Mouse (Mus musculus) hindbrain, embryonic 10.5 days (tissue): ENCODE data around the gene Tbc1d9. TPM values are rescaled to one million over a fixed set of nuclear protein-coding genes. Genes with fewer than 3 reads are reported as not detected.
"Not testable (repeated sequence)": the region's sequence is repeated elsewhere in the genome, so short reads cannot be mapped to it uniquely, and the experiment has no call there.

Source experiments
- DNase-seq: peaks from one replicate; pipeline ENCODE4 v3.0.0-alpha.2; 2017; ENCODE audit warnings: low spot score
- H3K27ac ChIP-seq: fragments of 300-500 bp; sonication (generic); 2 replicates; pipeline ENCODE4 v1.5.1; 2016; ENCODE audit warnings: mild to moderate bottlenecking, moderate library complexity
- H3K27me3 ChIP-seq: fragments of 300-500 bp; sonication (generic); 2 replicates; pipeline ENCODE4 v1.6.1; 2016; ENCODE audit warnings: mild to moderate bottlenecking; ENCODE audit not compliant: poor library complexity, insufficient read depth, severe bottlenecking
- H3K36me3 ChIP-seq: fragments of 300-500 bp; sonication (generic); 2 replicates; pipeline ENCODE4 v1.6.1; 2016; ENCODE audit warnings: mild to moderate bottlenecking, moderate library complexity
- H3K4me1 ChIP-seq: fragments of 300-500 bp; sonication (generic); replicated peaks from 2 replicates; pipeline ENCODE4 v1.6.1; 2016; ENCODE audit warnings: mild to moderate bottlenecking
- H3K4me3 ChIP-seq: fragments of 300-500 bp; sonication (generic); 2 replicates; pipeline ENCODE4 v1.5.1; 2016; ENCODE audit warnings: mild to moderate bottlenecking, moderate library complexity
- H3K9me3 ChIP-seq: fragments of 300-500 bp; sonication (generic); 2 replicates; pipeline ENCODE4 v1.6.1; 2016; ENCODE audit warnings: mild to moderate bottlenecking, moderate library complexity
- WGBS: fragments of 180-500 bp; shearing (Covaris S2); methylation state at CpG from one replicate; pipeline ENCODE4 v1.1.7; 2016; 5-methylcytosine and 5-hydroxymethylcytosine counted together
- polyA plus RNA-seq: library from polyadenylated mRNA; unstranded; fragments of >200 nt; fragmentation: Nextera tagmentation; extraction: Ambion mirVana; gene quantifications from 2 replicates; pipeline ENCODE4 v1.2.1, GENCODE M21; 2016

The Tbc1d9 gene
- polyA plus RNA-seq, 1 experiment from 2014 or later = 8.3 TPM

GRCm38 (mm10) chr8:83260418-83261215, 95.5 kb downstream of the Tbc1d9 start:
- 72% methylated on average over 16 of the region's 16 CpGs for WGBS
- DNase-seq = peak; percentile 64
- Histone ChIP-seq H3K4me3 (no peak overlapping the region), H3K27ac (no peak overlapping the region), H3K4me1 (no peaks in the 10 kb centered on the region), H3K36me3 (peaks cover 61% of the 10 kb centered on the region), H3K9me3 (no peaks in the 10 kb centered on the region), H3K27me3 (no peaks in the 10 kb centered on the region)

DNA sequence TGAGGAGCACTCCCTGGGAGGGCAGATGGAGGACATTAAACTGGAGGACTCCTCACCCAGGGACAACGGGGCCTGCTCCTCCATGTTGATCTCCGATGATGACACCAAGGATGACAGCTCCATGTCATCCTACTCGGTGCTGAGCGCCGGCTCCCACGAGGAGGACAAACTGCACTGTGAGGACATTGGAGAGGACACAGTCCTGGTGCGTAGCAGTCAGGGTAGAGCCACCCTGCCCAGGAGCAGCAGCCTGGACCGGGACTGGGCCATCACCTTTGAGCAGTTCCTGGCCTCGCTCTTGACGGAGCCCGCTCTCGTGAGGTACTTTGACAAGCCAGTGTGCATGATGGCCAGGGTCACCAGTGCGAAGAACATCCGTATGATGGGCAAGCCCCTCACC, 106.0 kb downstream of the Tbc1d9 start:
- WGBS = 96% methylated on average over 14 of the region's 14 CpGs
- Histone ChIP-seq H3K27ac (no peak overlapping the region), H3K9me3 (no peaks in the 10 kb centered on the region), H3K36me3 (peaks cover 53% of the 10 kb centered on the region), H3K27me3 (no peaks in the 10 kb centered on the region), H3K4me1 (no peaks in the 10 kb centered on the region), H3K4me3 (no peak overlapping the region)
- DNase-seq = no peak

DNA sequence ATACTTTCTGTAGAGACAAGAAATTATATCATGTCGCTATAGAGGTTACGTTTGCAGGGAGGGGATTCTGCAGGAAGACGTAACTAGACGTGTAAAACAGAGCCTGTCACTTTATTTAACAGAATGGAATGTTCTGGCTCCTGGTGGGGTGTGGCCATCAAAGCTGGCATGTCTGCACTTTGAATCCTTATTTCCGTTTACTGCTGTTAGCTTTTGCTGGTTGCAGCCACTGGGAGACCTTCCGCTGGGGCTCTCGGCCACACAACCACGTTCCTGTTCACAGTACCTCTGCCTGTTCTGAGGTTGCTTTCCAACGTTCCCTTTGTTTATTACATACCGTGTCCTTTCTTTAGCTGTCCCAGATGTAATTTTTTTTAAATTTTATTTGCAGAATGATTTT, 107.3 kb downstream of the Tbc1d9 start:
- no peaks in the 10 kb centered on the region for H3K4me1 ChIP-seq
- no peak for DNase-seq
- WGBS = 84% methylated on average over 10 of the region's 10 CpGs
- no peak overlapping the region for H3K4me3 ChIP-seq
- peaks cover 41% of the 10 kb centered on the region for H3K36me3 ChIP-seq
- no peaks in the 10 kb centered on the region for H3K9me3 ChIP-seq
- H3K27me3 ChIP-seq = no peaks in the 10 kb centered on the region
- H3K27ac ChIP-seq = no peak overlapping the region

DNA sequence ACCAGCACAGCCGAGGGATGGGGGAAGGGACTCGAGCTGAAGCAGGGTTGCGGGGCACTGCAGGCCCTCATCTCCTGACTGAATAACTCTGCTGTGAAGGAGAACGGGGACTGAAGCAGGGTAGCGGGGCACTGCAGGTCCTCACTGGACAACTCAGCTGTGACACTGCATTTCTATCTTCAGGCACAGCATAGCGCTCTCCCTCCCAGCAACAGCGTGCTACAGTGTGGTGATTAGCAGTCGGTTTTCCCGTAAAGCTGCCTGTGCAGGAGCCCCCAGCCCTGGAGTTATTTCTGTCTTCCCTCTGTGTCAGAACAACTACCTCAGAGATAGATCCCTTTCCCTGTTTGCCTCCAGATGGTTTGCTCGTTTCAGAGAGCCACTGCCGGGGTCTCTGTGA, 109.3 kb downstream of the Tbc1d9 start:
- no peaks in the 10 kb centered on the region for H3K9me3 ChIP-seq
- H3K4me1 ChIP-seq = no peaks in the 10 kb centered on the region
- H3K36me3 ChIP-seq = peaks cover 28% of the 10 kb centered on the region
- H3K27me3 ChIP-seq = no peaks in the 10 kb centered on the region
- 58% methylated on average over 11 of the region's 11 CpGs for WGBS
- H3K27ac ChIP-seq = no peak overlapping the region
- H3K4me3 ChIP-seq = no peak overlapping the region
- no peak for DNase-seq

- Histone ChIP-seq H3K9me3 (no peaks in the 10 kb centered on the region), H3K36me3 (0 out of 2 replicates have a peak, but pooled peaks cover 2% of the 10 kb centered on the region), H3K4me1 (no peaks in the 10 kb centered on the region), H3K27me3 (no peaks in the 10 kb centered on the region), H3K27ac (no peak overlapping the region), H3K4me3 (no peak overlapping the region)
- 88% methylated on average over 6 of the region's 6 CpGs for WGBS
- no peak for DNase-seq
Measured at GRCm38 (mm10) chr8:83278431-83278830, 113.3 kb downstream of the Tbc1d9 start.

DNA sequence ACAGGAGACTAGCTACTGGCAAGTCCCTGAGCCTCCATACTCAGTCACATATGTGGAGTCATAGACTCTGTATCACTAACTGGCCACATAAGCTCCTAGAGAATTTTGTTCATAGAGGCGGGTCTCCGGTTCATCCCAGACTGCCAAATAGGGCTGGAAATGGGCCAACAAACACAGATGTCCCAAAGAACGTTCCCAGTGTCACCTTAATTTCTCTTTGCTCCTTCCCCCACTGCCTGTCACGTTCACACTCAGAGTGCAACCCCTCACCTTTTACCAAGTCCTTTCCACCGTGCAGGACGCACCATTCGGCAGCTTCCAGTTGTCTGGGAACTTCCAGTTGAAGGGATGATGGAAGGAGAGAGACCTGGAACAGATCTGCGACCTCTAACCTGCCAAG, 120.2 kb downstream of the Tbc1d9 start:
- Histone ChIP-seq H3K4me3 (no peak overlapping the region), H3K36me3 (no peaks in the 10 kb centered on the region), H3K4me1 (peaks cover 8% of the 10 kb centered on the region), H3K9me3 (no peaks in the 10 kb centered on the region), H3K27me3 (peaks cover 18% of the 10 kb centered on the region), H3K27ac (no peak overlapping the region)
- no peak for DNase-seq
- 91% methylated on average over 8 of the region's 8 CpGs for WGBS

DNA sequence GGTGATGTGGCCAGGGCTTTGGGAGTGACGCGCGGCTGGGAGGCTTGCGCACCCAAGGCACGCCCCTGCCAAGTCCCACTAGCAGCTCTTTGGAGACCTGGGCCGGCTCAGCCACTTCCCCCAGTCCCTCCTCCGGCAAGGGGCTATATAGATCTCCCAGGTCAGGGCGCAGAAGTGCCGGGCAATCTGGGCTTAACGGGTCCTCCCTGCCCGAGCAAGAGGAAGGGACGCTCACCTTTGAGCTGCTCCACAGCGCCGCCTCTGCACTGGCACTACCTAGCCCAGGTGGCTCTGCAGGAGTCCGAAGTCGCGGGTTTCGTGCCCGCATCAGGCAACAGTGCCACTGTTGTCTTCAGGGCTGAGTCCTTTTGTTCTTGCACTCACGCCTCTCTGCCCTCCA, 125.0 kb downstream of the Tbc1d9 start, which contains the start of gene Ucp1:
Ucp1 (plus strand) TSS at position 177 of the 400 bp plus-strand sequence.
- Histone ChIP-seq H3K4me3 (peak within 1 kb of the TSS; percentile 43), H3K36me3 (no peaks in the 10 kb centered on the region), H3K27ac (no peak within 1 kb of the TSS), H3K27me3 (peaks cover 34% of the 10 kb centered on the region), H3K9me3 (no peaks in the 10 kb centered on the region), H3K4me1 (peaks cover 10% of the 10 kb centered on the region)
- peak; percentile 10 for DNase-seq
- WGBS = 2% methylated on average over 20 of the region's 20 CpGs

DNA sequence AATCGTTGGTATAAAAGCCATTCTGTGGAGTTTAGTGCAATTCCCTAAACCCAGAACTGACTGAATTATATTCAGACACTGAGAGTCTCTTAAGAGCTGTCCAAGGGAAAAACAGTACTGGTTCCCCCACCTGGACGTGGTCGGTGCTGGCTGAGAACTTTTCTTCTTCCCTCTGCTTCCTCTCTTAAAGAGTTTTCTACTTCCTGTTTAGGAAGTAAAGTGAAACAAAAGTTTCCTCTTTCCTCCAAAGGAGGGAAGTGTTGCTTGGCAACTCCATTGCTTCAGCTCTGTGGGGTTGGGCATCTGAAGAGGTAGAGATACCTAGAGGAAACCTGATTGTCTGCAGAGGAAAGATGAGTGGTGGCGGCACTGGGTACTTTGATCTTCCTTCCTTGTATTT, 132.2 kb downstream of the Tbc1d9 start:
- no peaks in the 10 kb centered on the region for H3K4me1 ChIP-seq
- H3K36me3 ChIP-seq = no peaks in the 10 kb centered on the region
- H3K9me3 ChIP-seq = no peaks in the 10 kb centered on the region
- DNase-seq = no peak
- 84% methylated on average over 4 of the region's 4 CpGs for WGBS
- H3K27ac ChIP-seq = no peak overlapping the region
- H3K4me3 ChIP-seq = no peak overlapping the region
- H3K27me3 ChIP-seq = no peaks in the 10 kb centered on the region

- no peaks in the 10 kb centered on the region for H3K9me3 ChIP-seq
- H3K4me1 ChIP-seq = no peaks in the 10 kb centered on the region
- no peaks in the 10 kb centered on the region for H3K27me3 ChIP-seq
- H3K4me3 ChIP-seq = no peak overlapping the region
- WGBS = 52% methylated on average over 1 of the region's 1 CpGs
- no peaks in the 10 kb centered on the region for H3K36me3 ChIP-seq
- no peak overlapping the region for H3K27ac ChIP-seq
- DNase-seq = no peak
Measured at GRCm38 (mm10) chr8:83300135-83300534, 135.0 kb downstream of the Tbc1d9 start.

DNA sequence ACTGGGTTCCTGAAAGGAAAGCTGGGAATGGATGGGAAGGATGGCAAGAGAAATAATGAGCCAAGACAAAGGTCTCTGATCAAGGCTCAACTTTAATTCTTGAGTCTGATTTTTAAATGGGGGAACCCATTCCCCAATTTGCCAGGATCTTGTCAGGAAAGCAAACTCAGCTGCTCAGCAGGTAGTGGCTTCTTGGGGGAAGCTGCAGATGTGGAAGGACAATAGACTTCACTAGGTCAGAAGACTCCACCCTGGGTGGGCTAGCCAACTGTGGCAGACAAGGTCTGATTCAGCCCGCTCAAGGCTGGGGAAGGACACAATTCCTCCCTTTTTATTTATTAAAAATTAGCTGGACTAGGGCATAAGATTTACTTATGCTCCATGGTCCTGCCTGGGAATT, 139.8 kb downstream of the Tbc1d9 start:
- no peaks in the 10 kb centered on the region for H3K27me3 ChIP-seq
- WGBS = 78% methylated on average over 1 of the region's 1 CpGs
- no peaks in the 10 kb centered on the region for H3K4me1 ChIP-seq
- H3K4me3 ChIP-seq = no peak overlapping the region
- no peak for DNase-seq
- H3K27ac ChIP-seq = no peak overlapping the region
- H3K9me3 ChIP-seq = no peaks in the 10 kb centered on the region
- H3K36me3 ChIP-seq = no peaks in the 10 kb centered on the region

DNA sequence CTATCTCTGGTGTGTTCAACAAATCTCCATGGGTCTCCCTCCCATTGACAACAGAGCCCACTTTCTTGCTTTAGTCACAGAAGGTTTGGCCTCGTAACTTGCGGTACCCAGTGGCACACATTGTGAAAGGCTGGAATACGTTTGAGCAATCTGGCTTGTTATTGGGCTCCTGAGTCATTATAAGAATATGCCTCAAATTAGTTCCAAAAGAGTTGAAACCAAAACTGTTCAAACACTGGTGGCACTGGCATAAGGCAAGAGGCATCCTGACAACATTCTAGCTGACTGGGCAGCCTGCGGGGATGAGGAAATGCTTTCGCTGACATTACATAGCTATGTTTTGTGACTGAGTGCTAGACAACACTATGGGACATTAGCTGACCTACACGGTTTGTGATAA, 144.7 kb downstream of the Tbc1d9 start:
- Histone ChIP-seq H3K36me3 (peaks cover 11% of the 10 kb centered on the region; the same call in 1 of the 2 replicates), H3K27me3 (no peaks in the 10 kb centered on the region), H3K4me3 (no peak overlapping the region), H3K9me3 (no peaks in the 10 kb centered on the region), H3K4me1 (no peaks in the 10 kb centered on the region), H3K27ac (no peak overlapping the region)
- DNase-seq = no peak
- WGBS = 92% methylated on average over 6 of the region's 6 CpGs

DNA sequence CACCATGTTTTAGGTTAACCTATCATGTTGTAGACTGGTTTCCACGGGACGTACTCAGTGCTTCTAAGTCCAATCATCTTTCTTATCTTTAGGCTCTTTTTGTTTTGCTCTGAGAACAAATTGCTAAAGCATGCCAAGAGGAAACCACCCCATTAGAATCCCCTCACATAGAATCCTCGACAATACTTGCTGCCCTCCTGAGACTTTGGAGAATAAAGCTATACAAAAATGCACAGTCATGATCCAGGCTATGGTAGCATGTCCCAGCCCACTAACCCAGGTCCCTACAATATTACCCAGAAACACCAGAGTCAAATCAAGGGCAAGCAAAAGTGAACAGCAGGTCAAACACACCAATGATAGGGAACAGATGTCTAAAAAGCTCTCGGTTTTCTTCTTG, 149.9 kb downstream of the Tbc1d9 start:
- 80% methylated on average over 4 of the region's 4 CpGs for WGBS
- DNase-seq = not testable (repeated sequence)
- peaks cover 55% of the 10 kb centered on the region for H3K36me3 ChIP-seq

GRCm38 (mm10) chr8:83315691-83316090, 150.5 kb downstream of the Tbc1d9 start:
- H3K27ac ChIP-seq = no peak overlapping the region
- no peaks in the 10 kb centered on the region for H3K27me3 ChIP-seq
- peaks cover 61% of the 10 kb centered on the region for H3K36me3 ChIP-seq
- no peak for DNase-seq
- H3K4me3 ChIP-seq = no peak overlapping the region
- WGBS = 43% methylated on average over 2 of the region's 2 CpGs
- peaks cover 8% of the 10 kb centered on the region for H3K4me1 ChIP-seq
- no peaks in the 10 kb centered on the region for H3K9me3 ChIP-seq

More for the DNA sequence above, 149.9 kb downstream of the Tbc1d9 start:
- not testable (repeated sequence) for H3K4me1 ChIP-seq, H3K9me3 ChIP-seq, H3K27me3 ChIP-seq, H3K27ac ChIP-seq, H3K4me3 ChIP-seq
